Mouse (Mus musculus): ENCODE measurements around the gene Shc3. TPM values are rescaled to one million over a fixed set of nuclear protein-coding genes. Genes with fewer than 3 reads are reported as not detected.

The Shc3 gene
- polyA plus RNA-seq, 1 experiment from 2014 or later = 3.4 TPM

- Histone ChIP-seq H3K9ac (no peak overlapping the region), H3K4me1 (replicated peaks) (no peaks in the 10 kb centered on the region), H3K27me3 (no peaks in the 10 kb centered on the region), H3K4me3 (no peak overlapping the region), H3K27ac (replicated peaks) (no peak overlapping the region), H3K36me3 (no peaks in the 10 kb centered on the region), H3K9me3 (no peaks in the 10 kb centered on the region), H3K4me2 (no peak overlapping the region)
- no peak for ATAC-seq (ENCODE audit: low read depth)
- 78% methylated on average over 17 of the region's 17 CpGs for WGBS
These were observed 100.4 kb downstream of the Shc3 start for GRCm38 (mm10) chr13:51468697-51469250.

- Histone ChIP-seq H3K27me3 (no peaks in the 10 kb centered on the region), H3K4me2 (no peak overlapping the region), H3K36me3 (no peaks in the 10 kb centered on the region), H3K9me3 (no peaks in the 10 kb centered on the region), H3K4me3 (no peak overlapping the region), H3K9ac (no peak overlapping the region), H3K27ac (replicated peaks) (no peak overlapping the region), H3K4me1 (replicated peaks) (no peaks in the 10 kb centered on the region)
- 72% methylated on average over 14 of the region's 14 CpGs for WGBS
- 0 out of 2 replicates have a peak, but pooled peaks have one; percentile 40 for ATAC-seq (ENCODE audit: low read depth)
These were observed 102.9 kb downstream of the Shc3 start for GRCm38 (mm10) chr13:51466117-51466841.

GRCm38 (mm10) chr13:51464294-51464693 is 104.9 kb downstream of the Shc3 start:
- Histone ChIP-seq H3K36me3 (no peaks in the 10 kb centered on the region), H3K4me2 (no peak overlapping the region), H3K27ac (replicated peaks) (no peak overlapping the region), H3K9me3 (no peaks in the 10 kb centered on the region), H3K4me1 (replicated peaks) (no peaks in the 10 kb centered on the region), H3K9ac (no peak overlapping the region), H3K4me3 (no peak overlapping the region), H3K27me3 (no peaks in the 10 kb centered on the region)
- ATAC-seq (ENCODE audit: low read depth) = no peak
- 82% methylated on average over 4 of the region's 4 CpGs for WGBS

GRCm38 (mm10) chr13:51456190-51456878 is 112.9 kb downstream of the Shc3 start:
- Histone ChIP-seq H3K9ac (no peak overlapping the region), H3K4me3 (no peak overlapping the region), H3K4me1 (replicated peaks) (no peaks in the 10 kb centered on the region), H3K4me2 (no peak overlapping the region), H3K27ac (replicated peaks) (no peak overlapping the region), H3K36me3 (no peaks in the 10 kb centered on the region), H3K27me3 (no peaks in the 10 kb centered on the region), H3K9me3 (no peaks in the 10 kb centered on the region)
- WGBS = 34% methylated on average over 4 of the region's 4 CpGs
- ATAC-seq (ENCODE audit: low read depth) = no peak

GRCm38 (mm10) chr13:51446550-51446949 is 122.7 kb downstream of the Shc3 start:
- H3K9me3 ChIP-seq = no peaks in the 10 kb centered on the region
- H3K4me1 ChIP-seq (replicated peaks) = no peaks in the 10 kb centered on the region
- no peak overlapping the region for H3K4me3 ChIP-seq
- no peak overlapping the region for H3K9ac ChIP-seq
- no peaks in the 10 kb centered on the region for H3K27me3 ChIP-seq
- ATAC-seq (ENCODE audit: low read depth) = no peak
- H3K4me2 ChIP-seq = no peak overlapping the region
- H3K36me3 ChIP-seq = no peaks in the 10 kb centered on the region
- WGBS = 80% methylated on average over 4 of the region's 4 CpGs
- no peak overlapping the region for H3K27ac ChIP-seq (replicated peaks)

- H3K36me3 ChIP-seq = no peaks in the 10 kb centered on the region
- no peak overlapping the region for H3K27ac ChIP-seq (replicated peaks)
- no peak for ATAC-seq (ENCODE audit: low read depth)
- no peak overlapping the region for H3K4me3 ChIP-seq
- no peaks in the 10 kb centered on the region for H3K27me3 ChIP-seq
- H3K4me2 ChIP-seq = no peak overlapping the region
- H3K9ac ChIP-seq = no peak overlapping the region
- 90% methylated on average over 8 of the region's 8 CpGs for WGBS
- no peaks in the 10 kb centered on the region for H3K4me1 ChIP-seq (replicated peaks)
- no peaks in the 10 kb centered on the region for H3K9me3 ChIP-seq
These were observed 126.3 kb downstream of the Shc3 start for GRCm38 (mm10) chr13:51442922-51443321.

- ATAC-seq (ENCODE audit: low read depth) = peak; percentile 43; the same call in 1 of the 2 replicates
- no peak overlapping the region; the same call in 1 of the 2 replicates for H3K27ac ChIP-seq (replicated peaks)
- WGBS = 55% methylated on average over 14 of the region's 14 CpGs
These were observed 131.8 kb downstream of the Shc3 start for GRCm38 (mm10) chr13:51437105-51438085.

GRCm38 (mm10) chr13:51435146-51435545 is 134.1 kb downstream of the Shc3 start:
- Histone ChIP-seq H3K4me3 (no peak overlapping the region), H3K36me3 (no peaks in the 10 kb centered on the region), H3K9ac (no peak overlapping the region), H3K4me1 (replicated peaks) (peaks cover 5% of the 10 kb centered on the region), H3K27me3 (no peaks in the 10 kb centered on the region), H3K9me3 (no peaks in the 10 kb centered on the region), H3K27ac (replicated peaks) (no peak overlapping the region), H3K4me2 (no peak overlapping the region)
- no peak for ATAC-seq (ENCODE audit: low read depth)
- WGBS = 78% methylated on average over 2 of the region's 2 CpGs

More at GRCm38 (mm10) chr13:51437105-51438085, 131.8 kb downstream of the Shc3 start:
- H3K4me1 ChIP-seq (replicated peaks) = peaks cover 5% of the 10 kb centered on the region
- H3K9me3 ChIP-seq = no peaks in the 10 kb centered on the region
- no peak overlapping the region for H3K4me3 ChIP-seq
- H3K4me2 ChIP-seq = no peak overlapping the region
- no peak overlapping the region for H3K9ac ChIP-seq
- H3K27me3 ChIP-seq = no peaks in the 10 kb centered on the region
- H3K36me3 ChIP-seq = no peaks in the 10 kb centered on the region

- H3K4me2 ChIP-seq = no peak overlapping the region
- no peak overlapping the region for H3K4me3 ChIP-seq
- WGBS = 63% methylated on average over 2 of the region's 2 CpGs
- H3K27ac ChIP-seq (replicated peaks) = no peak overlapping the region
- ATAC-seq (ENCODE audit: low read depth) = no peak
- H3K27me3 ChIP-seq = no peaks in the 10 kb centered on the region
- H3K4me1 ChIP-seq (replicated peaks) = peaks cover 5% of the 10 kb centered on the region
- H3K9me3 ChIP-seq = no peaks in the 10 kb centered on the region
- H3K9ac ChIP-seq = no peak overlapping the region
- no peaks in the 10 kb centered on the region for H3K36me3 ChIP-seq
These were observed 134.8 kb downstream of the Shc3 start for GRCm38 (mm10) chr13:51434460-51434859.

GRCm38 (mm10) chr13:51433371-51433770 is 135.8 kb downstream of the Shc3 start:
- no peaks in the 10 kb centered on the region for H3K9me3 ChIP-seq
- H3K27ac ChIP-seq (replicated peaks) = no peak overlapping the region
- no peak overlapping the region for H3K9ac ChIP-seq
- H3K36me3 ChIP-seq = no peaks in the 10 kb centered on the region
- H3K4me2 ChIP-seq = no peak overlapping the region
- ATAC-seq (ENCODE audit: low read depth) = no peak
- no peaks in the 10 kb centered on the region for H3K27me3 ChIP-seq
- 45% methylated on average over 3 of the region's 3 CpGs for WGBS
- H3K4me3 ChIP-seq = no peak overlapping the region
- peaks cover 5% of the 10 kb centered on the region for H3K4me1 ChIP-seq (replicated peaks)

- WGBS = 80% methylated on average over 4 of the region's 4 CpGs
- no peak overlapping the region for H3K4me2 ChIP-seq
- no peaks in the 10 kb centered on the region for H3K36me3 ChIP-seq
- ATAC-seq (ENCODE audit: low read depth) = no peak
- H3K27ac ChIP-seq (replicated peaks) = no peak overlapping the region
- no peak overlapping the region for H3K9ac ChIP-seq
- no peak overlapping the region for H3K4me3 ChIP-seq
- no peaks in the 10 kb centered on the region for H3K9me3 ChIP-seq
- H3K27me3 ChIP-seq = no peaks in the 10 kb centered on the region
- H3K4me1 ChIP-seq (replicated peaks) = 0 out of 2 replicates have a peak, but pooled peaks cover 5% of the 10 kb centered on the region
These were observed 143.4 kb downstream of the Shc3 start for GRCm38 (mm10) chr13:51425662-51426443.
